Mouse (Mus musculus) cerebellum, postnatal 36 days (tissue): ENCODE measurements at regions not wholly inside any gene's neighbourhood (a gene's known extent, or its start where the extent isn't known, plus 50 kb on each side); places are given as distances from the start of the nearest gene placed in this dataset.

Experiments used
- DNase-seq, 2 experiments: peaks; one replicate each; pipeline ENCODE4 v3.0.0; 2021 to 2022; ENCODE audit warnings: mixed read lengths in 2 of 2

DNA sequence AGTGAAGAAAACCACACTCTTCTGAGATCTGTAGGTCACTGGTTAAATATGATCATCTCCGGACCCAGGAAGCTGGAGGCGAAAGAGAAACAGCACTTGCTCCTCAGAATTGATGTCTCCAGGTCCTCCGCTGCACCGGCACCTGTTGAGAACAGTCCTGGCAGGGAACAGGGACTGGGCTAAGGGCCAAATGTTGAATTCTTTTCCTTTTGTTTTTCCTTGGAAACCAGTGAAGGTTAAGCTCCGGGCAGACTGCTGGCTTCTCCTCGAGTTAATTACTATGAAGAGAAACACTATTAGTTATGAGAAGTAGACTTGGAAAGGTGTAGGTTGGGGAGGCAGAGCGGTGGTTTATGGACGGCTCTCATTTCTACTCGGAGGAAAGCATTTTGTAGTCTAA lies 242.7 kb downstream of the Rngtt start:
- peak in 1 of 2 experiments; percentile 42 for DNase-seq

- peak in 1 of 2 experiments; percentile 35 for DNase-seq
Measured at GRCm38 (mm10) chr4:33554606-33555005, 244.5 kb downstream of the Rngtt start.

DNA sequence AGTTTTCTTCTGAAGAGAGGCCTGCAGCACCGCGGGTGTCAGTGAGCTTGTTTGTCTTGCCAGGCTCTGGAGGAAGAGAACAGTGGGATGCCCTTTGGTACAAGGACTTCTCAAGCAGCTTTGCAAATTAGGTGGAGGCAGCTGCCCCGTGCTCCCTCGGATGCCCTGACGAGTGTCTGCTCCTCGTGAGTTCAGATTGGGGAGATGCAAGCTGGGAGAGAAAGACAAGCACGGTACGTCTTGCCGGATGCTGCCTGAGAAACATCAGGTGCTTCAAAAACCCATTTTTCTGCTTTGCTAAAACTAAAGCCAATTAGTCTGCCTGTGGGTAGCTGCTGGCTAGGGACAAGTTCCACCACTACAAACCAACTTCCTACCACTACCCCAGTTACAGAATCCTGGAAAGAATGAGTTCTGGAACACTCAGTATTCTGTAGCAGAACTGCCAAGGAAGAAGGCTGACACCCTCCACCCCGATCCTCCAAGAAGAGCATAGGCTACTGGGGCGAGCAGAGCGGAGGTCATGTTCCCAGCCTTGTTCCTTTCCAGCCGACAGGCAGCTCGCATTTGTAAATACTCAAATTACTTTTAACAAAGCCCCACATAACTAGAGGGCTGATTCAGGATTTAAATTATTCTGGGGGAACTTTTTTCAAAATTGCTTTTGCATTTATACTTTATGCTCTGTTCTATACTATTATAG lies 245.3 kb downstream of the Rngtt start:
- DNase-seq, result peak; percentile 42 to 55

GRCm38 (mm10) chr4:33555966-33556365 lies 245.9 kb downstream of the Rngtt start:
- DNase-seq, result no peak

DNA sequence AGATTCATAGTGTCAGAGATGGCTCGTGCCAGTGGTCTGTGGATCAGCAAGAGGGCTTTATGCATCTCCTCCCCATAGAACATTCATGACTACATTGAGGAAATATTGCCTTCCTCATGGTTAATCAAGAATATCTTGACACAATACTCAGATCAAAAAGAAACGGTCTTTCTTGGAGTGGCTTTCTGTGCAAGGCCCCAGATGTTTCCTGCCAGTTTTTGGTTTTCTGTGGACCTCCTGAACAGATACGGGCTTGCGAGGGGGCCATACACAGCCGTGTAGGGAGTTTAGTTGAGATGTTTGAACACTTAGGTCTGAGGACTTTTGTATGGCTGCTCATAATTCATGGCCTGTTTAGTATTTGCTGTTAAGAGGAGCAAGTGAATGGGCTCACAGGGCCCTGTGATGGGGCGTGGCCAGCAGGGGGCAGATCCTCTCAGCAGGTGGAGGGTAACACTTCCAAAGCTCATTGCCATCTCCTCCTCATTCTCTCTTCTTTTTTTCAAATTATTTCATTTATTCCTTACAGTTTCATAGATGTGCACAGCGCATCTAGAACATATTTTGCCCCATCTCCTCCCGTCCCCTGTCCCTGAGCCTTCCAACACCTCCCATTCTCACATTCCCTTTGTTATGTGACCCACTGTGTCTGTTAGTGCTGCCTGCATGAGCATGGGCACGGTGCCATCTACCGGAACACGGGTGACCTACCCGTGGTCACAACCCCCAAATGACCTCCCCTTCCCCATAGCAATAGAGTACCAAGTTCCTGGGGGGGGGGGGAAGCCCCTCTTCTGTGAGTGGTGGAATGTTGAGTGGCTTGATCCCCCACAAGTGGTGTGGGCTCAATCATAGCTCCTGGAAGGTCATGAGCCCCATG lies 246.8 kb downstream of the Rngtt start:
- no peak for DNase-seq

- DNase-seq, result no peak
Measured at GRCm38 (mm10) chr4:33570274-33570673, 260.2 kb downstream of the Rngtt start.

GRCm38 (mm10) chr4:33571351-33571750 lies 261.2 kb downstream of the Rngtt start:
- no peak for DNase-seq

DNA sequence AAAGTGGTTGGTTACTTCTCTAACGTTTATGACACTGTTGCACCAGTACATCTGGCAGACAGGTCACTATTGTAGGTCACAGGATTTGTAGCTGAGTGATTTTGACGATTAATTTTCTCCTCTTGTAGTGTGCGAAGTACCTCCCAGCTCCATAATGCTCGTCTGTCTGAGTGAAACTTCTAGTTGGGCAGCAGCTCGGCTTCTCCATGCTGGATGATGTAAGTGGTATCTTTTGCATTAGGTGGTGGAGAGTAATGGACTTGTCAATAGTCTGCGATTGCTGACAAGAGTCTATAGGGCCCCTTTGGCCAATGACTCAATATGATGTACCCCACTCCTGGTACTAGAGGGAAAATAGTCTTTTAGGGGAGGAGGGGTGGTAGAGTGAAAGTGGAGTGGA lies 267.5 kb downstream of the Rngtt start:
- DNase-seq, result no peak

DNA sequence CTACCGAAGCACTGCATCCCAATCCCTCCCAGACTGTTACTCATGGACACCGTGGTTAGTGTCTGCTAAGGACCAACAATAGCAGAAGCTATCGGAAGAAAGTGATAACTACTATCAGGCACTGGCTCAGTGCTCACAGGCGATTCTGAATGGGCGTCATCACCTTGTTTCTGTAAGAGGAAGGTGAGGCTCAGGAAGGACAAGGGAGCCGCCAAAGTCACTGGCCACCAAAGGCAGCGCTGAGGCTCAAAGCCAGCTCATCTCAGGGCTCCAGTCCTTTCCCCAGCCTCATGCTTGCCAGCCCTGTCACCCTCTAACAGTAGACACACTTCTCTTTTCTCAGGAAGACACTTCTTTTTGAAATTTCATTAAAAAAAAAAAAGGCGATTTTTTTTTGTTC lies 270.4 kb downstream of the Rngtt start:
- no peak for DNase-seq

GRCm38 (mm10) chr4:33581180-33581591 lies 271.1 kb downstream of the Rngtt start:
- no peak for DNase-seq

DNA sequence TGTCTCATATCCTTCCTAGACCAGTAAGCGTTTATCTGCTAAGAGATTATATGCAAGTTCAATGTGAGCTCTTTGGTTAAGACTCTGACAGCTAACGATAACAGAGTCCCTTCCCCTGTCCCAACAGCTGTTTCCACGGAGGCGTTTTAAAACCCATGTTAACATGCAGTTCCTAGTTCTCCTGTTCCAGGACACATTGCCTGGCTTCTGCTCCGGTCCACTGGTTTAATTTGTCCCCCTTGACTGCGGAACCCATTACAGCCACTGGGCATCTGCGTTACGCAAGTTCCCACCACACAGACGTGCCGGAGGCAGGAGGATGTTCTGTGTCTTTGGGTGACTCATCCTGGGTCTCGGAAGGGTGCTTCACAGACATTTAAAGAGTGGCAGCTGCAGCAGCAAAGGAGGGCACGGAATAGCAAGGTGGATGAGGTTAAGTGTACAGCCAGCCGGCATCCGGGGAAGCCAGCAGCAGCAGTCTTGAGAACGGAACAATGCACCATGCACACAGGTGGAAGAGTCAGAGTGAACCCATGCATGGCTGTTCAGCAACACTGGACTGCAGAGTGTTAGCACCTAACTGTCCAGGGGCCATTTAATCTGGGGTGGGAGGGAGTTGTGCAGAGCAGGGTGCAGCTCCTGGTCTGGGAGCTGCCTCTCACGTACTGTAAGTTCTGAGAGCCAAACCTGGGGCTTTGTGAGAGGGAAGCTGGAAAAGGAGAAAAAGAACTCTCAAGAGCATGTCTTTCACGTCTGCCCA lies 271.8 kb downstream of the Rngtt start:
- no peak for DNase-seq

- DNase-seq, result no peak
Measured at GRCm38 (mm10) chr4:33582986-33583720, 273.0 kb downstream of the Rngtt start.

- no peak for DNase-seq
Measured at GRCm38 (mm10) chr4:33583979-33584907, 274.1 kb downstream of the Rngtt start.

DNA sequence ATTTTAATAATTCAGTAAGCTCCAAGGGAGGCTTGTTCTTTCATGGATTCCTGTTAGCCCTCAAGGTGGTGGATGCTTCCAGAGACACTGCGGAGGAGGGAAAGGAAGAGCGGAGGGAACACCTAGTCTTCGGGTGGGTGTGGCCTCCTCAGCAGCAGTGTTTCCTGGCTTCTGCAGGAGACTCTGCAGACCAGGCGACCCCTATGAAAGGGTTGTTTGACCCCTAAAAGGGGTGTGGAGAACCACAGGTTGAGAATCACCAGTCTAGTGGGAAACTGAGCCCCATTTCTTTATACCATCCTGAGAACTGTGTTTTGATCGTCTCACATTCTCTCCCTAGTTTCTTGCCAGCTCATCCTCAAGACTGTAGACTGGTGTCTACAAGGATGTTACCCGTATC lies 275.7 kb downstream of the Rngtt start:
- DNase-seq, result no peak

DNA sequence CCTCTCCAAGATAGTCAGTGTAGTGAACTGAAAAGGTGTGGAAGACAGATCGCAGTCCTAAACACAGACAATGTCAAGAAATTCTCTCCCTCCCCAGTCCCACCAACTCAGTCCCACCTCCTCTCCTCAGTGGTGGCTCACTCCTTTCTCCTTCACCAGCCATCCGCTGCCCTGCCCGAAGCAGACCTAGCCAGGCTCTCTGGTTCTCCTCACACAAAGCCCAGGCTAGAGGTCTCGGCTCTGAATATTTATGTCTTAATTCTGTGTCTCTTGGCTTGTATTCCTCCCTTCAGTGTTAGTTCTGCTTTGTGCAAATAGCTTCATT lies 276.1 kb downstream of the Rngtt start:
- no peak for DNase-seq

DNA sequence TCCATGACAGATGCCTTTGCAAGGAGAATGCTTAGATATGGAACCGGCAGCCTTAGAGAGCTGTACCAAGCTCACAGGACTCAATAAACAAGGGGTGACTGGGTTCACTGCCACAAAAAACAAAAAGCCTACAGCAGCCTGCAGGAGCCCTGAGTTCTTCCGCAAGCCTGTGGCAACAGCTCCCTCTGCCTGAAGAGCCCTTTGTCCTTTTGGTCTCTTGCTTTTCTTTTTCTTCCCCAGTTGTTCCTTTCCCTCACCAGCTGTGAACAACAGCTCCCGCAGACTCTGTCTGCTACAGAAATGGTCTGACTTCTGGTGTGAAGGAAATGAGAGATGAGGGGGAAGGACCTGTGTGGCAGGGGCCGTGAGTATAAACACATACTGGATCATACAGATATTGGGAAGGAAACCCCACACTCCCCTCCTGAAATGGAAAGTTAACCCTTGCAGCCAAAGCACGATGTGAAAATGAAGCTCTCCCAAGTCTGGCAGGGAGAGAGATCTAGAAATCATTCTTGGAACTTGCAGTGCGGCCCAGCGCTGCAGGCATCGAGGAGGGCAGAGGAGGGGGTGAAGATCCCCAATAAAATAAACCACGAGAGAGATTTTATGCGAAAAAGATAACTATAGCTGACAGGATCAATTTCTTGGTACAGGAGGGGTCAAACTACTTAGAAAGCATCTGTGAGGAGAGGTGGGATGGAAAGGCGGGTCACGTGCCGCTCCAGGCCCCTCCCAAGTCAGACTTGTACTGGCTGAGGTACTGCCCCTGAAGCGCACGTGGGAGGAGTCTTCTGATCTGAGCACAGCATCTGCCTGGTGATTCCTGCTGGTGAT lies 276.7 kb downstream of the Rngtt start:
- no peak for DNase-seq

- DNase-seq, result peak; percentile 38 to 62
Measured at GRCm38 (mm10) chr4:33587666-33588065, 277.6 kb downstream of the Rngtt start.

DNA sequence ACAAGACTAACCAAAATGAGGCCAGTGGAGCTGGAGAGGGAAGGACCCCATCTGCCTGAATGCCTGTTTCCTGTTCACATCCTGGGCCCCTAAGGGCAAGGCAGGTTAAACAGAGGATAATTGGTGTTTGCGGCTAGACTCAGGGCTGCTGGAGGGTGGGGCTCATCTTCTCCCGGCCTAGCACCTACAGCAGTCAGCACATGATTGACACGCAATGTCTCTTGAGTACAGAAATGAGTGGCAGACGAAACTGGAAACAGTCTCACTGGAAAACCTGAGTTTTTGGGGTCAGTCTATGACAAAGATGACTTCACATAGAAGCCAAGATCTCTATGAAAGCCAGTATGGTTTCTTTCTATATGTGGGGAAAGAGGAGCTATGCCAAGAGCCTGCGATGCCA lies 278.0 kb downstream of the Rngtt start:
- DNase-seq, result no peak

DNA sequence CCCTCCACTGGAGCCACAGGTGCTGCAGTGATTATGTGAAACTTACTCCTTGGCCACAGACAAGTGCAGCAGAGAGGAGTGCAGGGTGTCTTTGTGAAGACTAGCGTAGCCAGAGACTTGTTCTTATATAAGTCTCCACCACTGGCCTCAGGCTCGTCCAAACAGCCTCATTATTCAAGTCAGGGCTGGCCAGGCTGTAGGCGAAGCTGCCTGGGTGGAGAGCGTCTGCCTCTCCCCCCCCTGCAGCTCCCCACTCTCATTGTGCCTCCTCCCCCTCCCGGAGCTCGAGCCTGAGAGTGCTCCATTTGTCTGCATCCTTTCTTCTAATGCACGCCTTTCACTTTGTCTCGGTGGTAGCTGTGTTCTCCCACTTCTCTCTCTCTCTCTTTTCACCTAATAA lies 279.1 kb downstream of the Rngtt start:
- DNase-seq, result peak in 1 of 2 experiments; percentile 41

DNA sequence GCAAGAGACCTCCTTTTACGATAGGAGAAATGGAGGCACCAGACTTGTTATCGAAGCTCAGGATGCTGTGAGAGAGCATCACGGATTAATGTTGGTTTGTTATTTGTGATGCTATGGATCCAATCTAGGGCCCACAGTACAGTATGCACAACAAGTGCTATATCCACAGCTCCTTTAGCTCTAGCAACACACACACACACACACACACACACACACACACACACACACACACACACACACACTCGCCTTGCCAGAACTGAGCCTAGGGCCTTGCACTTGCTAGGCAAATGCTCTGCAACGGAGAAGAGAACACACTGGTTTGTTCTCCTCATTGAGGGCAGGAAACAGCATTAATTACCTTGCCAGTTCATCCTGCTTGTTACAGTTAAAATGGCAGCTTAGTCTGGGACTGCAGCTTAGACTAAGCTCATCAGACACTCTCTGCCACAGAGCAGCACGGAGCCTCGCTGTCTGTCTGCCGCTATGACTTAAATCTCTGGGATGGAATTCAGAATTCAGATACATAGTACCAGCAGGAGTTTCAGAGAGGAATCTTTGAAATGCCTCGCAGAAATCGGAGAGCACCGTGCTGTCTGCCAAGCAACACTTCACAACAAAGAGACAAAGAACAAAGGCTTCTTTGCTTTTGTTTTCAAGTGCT lies 285.0 kb downstream of the Rngtt start:
- no peak for DNase-seq
